Mouse (Mus musculus) heart, adult 2 months (tissue): ENCODE measurements around the gene Lbx1. TPM values are rescaled to one million over a fixed set of nuclear protein-coding genes. Genes with fewer than 3 reads are reported as not detected.

Experiments
- DNase-seq, 2 experiments: peaks; one replicate each; pipeline ENCODE4 v3.0.0; 2021
- H3K27ac ChIP-seq: fragments of 200-600 bp; 2 replicates; pipeline ENCODE4 v1.8.1; 2022
- H3K27me3 ChIP-seq: fragments of 200-500 bp; 2 replicates; pipeline ENCODE4 v1.6.1; 2012; ENCODE audit warnings: mild to moderate bottlenecking, low read length, inconsistent platforms, mixed read lengths; ENCODE audit not compliant: control insufficient read depth, insufficient read depth
- H3K36me3 ChIP-seq: fragments of 200-500 bp; 2 replicates; pipeline ENCODE4 v1.6.1; 2012; ENCODE audit warnings: low read length, inconsistent platforms; ENCODE audit not compliant: control insufficient read depth, insufficient read depth
- H3K4me1 ChIP-seq: fragments of 200-500 bp; 2 replicates; pipeline ENCODE4 v1.6.1; 2011; ENCODE audit warnings: low read length; ENCODE audit not compliant: control insufficient read depth, insufficient read depth
- H3K4me3 ChIP-seq: fragments of 200-600 bp; 2 replicates; pipeline ENCODE4 v1.8.1; 2022
- H3K79me2 ChIP-seq: fragments of 200-500 bp; replicated peaks from 2 replicates; pipeline ENCODE4 v1.6.1; 2012; ENCODE audit warnings: mild to moderate bottlenecking, inconsistent platforms, low read length, moderate library complexity, mixed read lengths; ENCODE audit not compliant: control insufficient read depth, insufficient read depth
- H3K9ac ChIP-seq: fragments of 200-500 bp; 2 replicates; pipeline ENCODE4 v1.6.1; 2012; ENCODE audit warnings: low read depth, mild to moderate bottlenecking, control low read depth, inconsistent platforms, low read length, mixed read lengths
- CTCF ChIP-seq: fragments of 200-600 bp; IDR thresholded peaks from 2 replicates; pipeline ENCODE4 v1.8.1; 2022; ENCODE audit warnings: antibody characterized with exemption, mild to moderate bottlenecking, moderate library complexity
- EP300 ChIP-seq: fragments of 200-500 bp; IDR thresholded peaks from 2 replicates; pipeline ENCODE4 v1.6.1; 2011; ENCODE audit warnings: low read depth, low read length, control low read depth; ENCODE audit not compliant: insufficient read depth
- POLR2A ChIP-seq: fragments of 200-500 bp; IDR thresholded peaks from 2 replicates; pipeline ENCODE4 v1.6.1; 2011; ENCODE audit warnings: mild to moderate bottlenecking, low read depth, low read length, control low read depth; ENCODE audit not compliant: insufficient read depth
- WGBS: fragments of 180-500 bp; shearing (Covaris S2); methylation state at CpG from one replicate; pipeline ENCODE4 v1.1.7; 2018; 5-methylcytosine and 5-hydroxymethylcytosine counted together
- intact Hi-C: fragments of 180-260 bp; cut with DNase I; formaldehyde crosslinking; loops from one replicate; pipeline ENCODE4 v1.15.1; 2025
- polyA plus RNA-seq: library from polyadenylated mRNA; depleted of rRNA; stranded (reverse); fragments of >200 nt; gene quantifications from 2 replicates; pipeline ENCODE4 v1.2.3, GENCODE M21; 2012
- total RNA-seq, 2 experiments: library from RNA; stranded (reverse); gene quantifications; 2 replicates each; pipeline ENCODE4 v1.2.3; 2021

Gene Lbx1
- total and polyA plus RNA-seq, 3 experiments: 0.14 TPM; not detected in 2

DNA sequence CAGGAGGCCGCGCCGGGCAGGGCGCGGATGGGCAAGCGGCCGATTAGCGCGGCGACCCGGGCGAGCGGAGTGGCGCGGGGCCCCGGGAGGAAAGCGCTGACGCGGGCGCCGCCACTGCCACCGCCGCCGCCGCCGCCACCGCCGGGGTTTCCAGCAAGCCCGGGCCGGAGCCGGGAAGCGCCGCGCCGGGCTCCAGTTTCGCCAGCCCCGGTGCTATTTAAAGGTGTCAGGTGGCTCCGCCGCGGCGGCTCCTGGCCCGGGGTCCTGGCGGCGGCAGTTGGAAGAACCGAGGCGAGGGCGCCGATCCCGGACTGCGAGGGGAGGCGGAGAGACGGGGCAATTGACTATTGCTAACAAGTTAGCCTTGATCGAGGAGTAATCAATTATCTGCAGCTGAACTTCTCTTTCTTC lies 276 bp downstream of the Lbx1 start:
- no peak overlapping the region for H3K9ac ChIP-seq
- WGBS: 2% methylated on average over 49 of the region's 53 CpGs
- no peaks in the 10 kb centered on the region for H3K36me3 ChIP-seq
- intact Hi-C loops: loop anchor here (10.0 kb wide), 1 partner anchor 481 kb away; the partner anchor contains the start of gene Pax2
- H3K27ac ChIP-seq: no peak overlapping the region
- peaks cover 55% of the 10 kb centered on the region for H3K27me3 ChIP-seq
- H3K79me2 ChIP-seq: no peaks in the 10 kb centered on the region
- peaks cover under 1% of the 10 kb centered on the region for H3K4me1 ChIP-seq
- no peak for TF ChIP-seq POLR2A
- 0 out of 2 replicates have a peak, but pooled peaks have one; percentile 8 for TF ChIP-seq CTCF
- DNase-seq: peak; percentile 65 to 68
- peak overlapping the region; percentile 36 for H3K4me3 ChIP-seq

DNA sequence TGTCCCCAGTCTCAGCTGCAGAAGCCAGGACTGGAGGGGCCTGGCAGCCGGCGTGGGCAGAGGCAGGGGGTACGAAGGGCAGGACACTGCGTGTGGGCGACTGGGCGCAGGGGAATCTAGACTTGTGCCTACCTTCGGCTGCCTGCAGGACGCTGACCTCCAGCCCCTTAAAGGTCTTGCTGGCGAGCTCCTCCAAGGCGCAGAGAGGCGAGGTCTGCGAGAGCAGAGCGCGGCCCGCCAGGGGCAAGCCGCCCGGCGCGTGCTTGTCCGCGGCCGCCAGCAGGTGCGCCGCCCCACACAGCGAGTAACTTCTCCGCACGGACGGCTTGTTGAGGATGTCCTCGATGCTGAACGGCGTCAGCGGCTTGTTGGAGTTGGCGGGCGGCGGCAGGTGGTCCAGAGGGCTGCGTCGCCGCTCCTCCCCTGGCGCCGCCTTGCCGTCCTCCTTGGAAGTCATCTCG lies 811 bp downstream of the Lbx1 start:
- peaks cover 57% of the 10 kb centered on the region for H3K27me3 ChIP-seq
- 2% methylated on average over 42 of the region's 42 CpGs for WGBS
- H3K4me3 ChIP-seq: peak overlapping the region; percentile 36
- H3K79me2 ChIP-seq: no peaks in the 10 kb centered on the region
- peaks cover 4% of the 10 kb centered on the region for H3K4me1 ChIP-seq
- peak; percentile 34 to 59 for DNase-seq
- no peak overlapping the region for H3K27ac ChIP-seq
- TF ChIP-seq CTCF (no peak), EP300 (no peak), POLR2A (no peak)
- H3K36me3 ChIP-seq: no peaks in the 10 kb centered on the region
- intact Hi-C loops: loop anchor here (10.0 kb wide), 1 partner anchor 480 kb away; the partner anchor contains the start of gene Pax2
- no peak overlapping the region for H3K9ac ChIP-seq

DNA sequence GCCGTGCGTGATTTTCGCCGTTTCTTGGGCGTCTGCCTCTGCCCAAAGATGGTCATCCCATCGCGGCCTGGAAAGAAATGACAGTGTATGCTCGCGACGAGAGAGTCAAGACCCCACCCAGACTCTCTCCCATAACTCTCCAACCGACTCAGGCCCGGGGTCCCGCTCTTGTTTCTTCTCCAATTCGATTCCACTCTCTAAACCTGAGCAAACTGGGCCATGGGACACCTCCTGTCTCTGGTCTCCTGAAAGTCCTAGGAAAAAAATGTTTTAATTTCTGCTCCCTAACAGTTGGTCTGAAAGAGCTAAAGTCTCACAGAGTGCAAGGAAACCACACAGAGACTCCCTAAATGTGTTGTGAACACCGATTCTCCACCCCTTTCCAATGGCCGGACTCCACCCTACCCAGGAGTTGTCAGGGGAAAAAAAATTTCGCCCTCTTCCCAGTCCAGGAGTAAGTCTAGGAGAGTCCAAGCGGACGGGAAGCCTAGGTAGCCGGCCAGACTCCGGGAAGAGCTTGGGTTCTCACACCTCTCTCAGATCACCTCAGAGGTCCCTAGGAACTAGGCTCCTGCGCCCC lies 1.3 kb downstream of the Lbx1 start:
- Histone ChIP-seq H3K9ac (no peak overlapping the region), H3K79me2 (no peaks in the 10 kb centered on the region), H3K4me3 (no peak overlapping the region), H3K36me3 (no peaks in the 10 kb centered on the region), H3K27me3 (peaks cover 58% of the 10 kb centered on the region), H3K27ac (no peak overlapping the region), H3K4me1 (peaks cover 4% of the 10 kb centered on the region)
- no peak for DNase-seq
- intact Hi-C loops: loop anchor here (10.0 kb wide), 1 partner anchor 479 kb away; the partner anchor contains the start of gene Pax2
- WGBS: 7% methylated on average over 22 of the region's 22 CpGs
- TF ChIP-seq POLR2A (no peak), EP300 (no peak), CTCF (no peak)

DNA sequence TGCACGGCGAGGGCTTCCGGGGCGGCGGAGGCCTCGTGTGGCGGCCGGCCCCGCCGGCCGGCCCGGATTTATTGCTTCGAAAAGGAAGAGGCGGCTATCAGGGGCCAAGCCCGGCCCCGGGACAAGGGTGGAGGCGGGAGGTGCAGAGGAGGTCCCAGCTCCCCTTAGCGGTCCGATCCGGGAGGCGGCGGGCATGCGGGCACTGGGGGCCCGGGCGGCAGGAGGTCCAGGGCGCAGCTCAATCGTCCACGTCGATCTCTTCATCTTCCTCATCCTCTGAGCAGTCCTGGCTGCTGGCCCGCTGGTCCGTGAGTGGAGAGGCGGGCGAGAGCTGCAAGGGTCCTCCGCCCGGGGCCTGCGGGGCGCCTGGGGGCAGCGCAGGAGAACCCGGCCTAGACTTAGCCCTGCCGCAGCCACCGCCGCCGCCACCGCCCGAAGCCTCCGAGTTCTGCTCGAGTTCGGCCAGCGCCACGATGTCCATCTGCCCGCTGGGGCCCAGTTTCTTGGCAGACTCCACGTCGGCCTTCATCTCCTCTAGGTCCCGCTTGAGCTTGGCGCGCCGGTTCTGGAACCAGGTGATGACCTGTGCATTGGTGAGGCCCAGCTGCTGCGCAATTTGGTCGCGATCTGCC lies 2.0 kb downstream of the Lbx1 start:
- TF ChIP-seq POLR2A (no peak), EP300 (no peak), CTCF (no peak)
- peak in 1 of 2 experiments; percentile 53 for DNase-seq
- no peaks in the 10 kb centered on the region for H3K79me2 ChIP-seq
- 2% methylated on average over 60 of the region's 60 CpGs for WGBS
- peak overlapping the region; percentile 13; the same call in 1 of the 2 replicates for H3K4me3 ChIP-seq
- intact Hi-C loops: loop anchor here (10.0 kb wide), 1 partner anchor 479 kb away; the partner anchor contains the start of gene Pax2
- H3K27ac ChIP-seq: no peak overlapping the region
- peaks cover 4% of the 10 kb centered on the region for H3K4me1 ChIP-seq
- H3K9ac ChIP-seq: no peak overlapping the region
- peaks cover 61% of the 10 kb centered on the region for H3K27me3 ChIP-seq
- H3K36me3 ChIP-seq: no peaks in the 10 kb centered on the region

DNA sequence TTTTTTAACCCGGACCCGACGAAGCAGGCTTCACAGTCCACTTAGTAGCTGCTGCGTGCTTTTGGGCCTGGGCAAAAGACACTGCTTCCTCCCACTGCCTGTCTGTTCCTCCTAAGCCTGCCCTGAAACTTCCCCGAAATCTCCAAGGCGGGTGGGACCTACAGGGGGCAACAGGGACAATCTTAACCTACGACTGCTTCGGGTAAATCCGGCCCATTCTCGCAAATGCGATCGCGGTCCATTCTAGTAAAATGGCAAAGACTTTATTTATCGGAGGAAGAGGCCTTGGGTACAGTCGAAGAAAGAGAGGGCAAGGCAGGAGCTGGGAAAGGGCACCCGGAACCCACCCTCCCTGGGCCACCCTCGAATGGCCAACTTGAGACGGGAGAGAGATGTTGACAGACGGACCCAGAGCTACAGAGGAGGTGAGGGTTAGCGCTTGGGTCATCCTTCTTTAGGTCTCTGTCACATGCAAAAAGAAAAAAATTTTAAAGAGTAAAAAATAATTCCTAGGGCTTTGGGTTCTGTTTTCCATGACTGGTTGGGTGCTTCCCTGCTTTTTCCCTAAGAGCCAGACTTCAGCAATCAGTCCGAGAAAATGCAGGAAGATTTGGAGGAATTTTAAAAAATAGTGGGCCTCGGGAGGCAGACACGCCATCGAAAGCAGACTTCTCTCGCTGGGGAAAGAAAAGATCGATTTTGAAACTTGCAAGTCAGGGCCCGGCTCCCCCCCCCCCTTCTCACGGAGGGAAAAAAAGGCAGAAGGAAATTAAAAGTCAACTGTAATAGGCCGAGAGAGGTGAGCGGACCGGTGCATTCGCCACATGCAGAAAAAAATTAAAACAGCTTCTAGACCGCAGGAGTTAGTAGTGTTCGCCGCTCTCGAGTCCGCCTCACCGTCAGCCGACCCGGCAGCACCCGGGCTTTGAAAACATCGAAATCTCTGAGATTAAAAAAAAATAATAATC lies 2.9 kb downstream of the Lbx1 start:
- Histone ChIP-seq H3K9ac (no peak overlapping the region), H3K4me1 (peaks cover 4% of the 10 kb centered on the region), H3K27ac (no peak overlapping the region), H3K27me3 (peaks cover 65% of the 10 kb centered on the region), H3K4me3 (peak overlapping the region; percentile 13; the same call in 1 of the 2 replicates), H3K36me3 (no peaks in the 10 kb centered on the region), H3K79me2 (no peaks in the 10 kb centered on the region)
- WGBS: 5% methylated on average over 42 of the region's 42 CpGs
- intact Hi-C loops: loop anchor here (10.0 kb wide), 1 partner anchor 478 kb away; the partner anchor contains the start of gene Pax2
- TF ChIP-seq POLR2A: no peak
- TF ChIP-seq EP300: no peak
- no peak for TF ChIP-seq CTCF
- DNase-seq: peak; percentile 31 to 59
